Mouse (Mus musculus) layer of hippocampus, postnatal 36 days (tissue): ENCODE data around the gene Pcsk6. TPM values are rescaled to one million over a fixed set of nuclear protein-coding genes. Genes with fewer than 3 reads are reported as not detected.
A peak's percentile ranks its signal among the peaks of the same experiment; 100 is the strongest.
"Not testable (repeated sequence)": the region's sequence is repeated elsewhere in the genome, so short reads cannot be mapped to it uniquely, and the experiment has no call there.

Experiments used
- DNase-seq, 2 experiments: peaks; one replicate each; pipeline ENCODE4 v3.0.0; 2022
- total RNA-seq, 2 experiments: library from RNA; stranded (reverse); gene quantifications; 2 replicates each; pipeline ENCODE4 v1.2.3; 2021

Gene Pcsk6
- total RNA-seq, 2 experiments from 2014 or later, result 12.5 to 14.8 TPM

DNA sequence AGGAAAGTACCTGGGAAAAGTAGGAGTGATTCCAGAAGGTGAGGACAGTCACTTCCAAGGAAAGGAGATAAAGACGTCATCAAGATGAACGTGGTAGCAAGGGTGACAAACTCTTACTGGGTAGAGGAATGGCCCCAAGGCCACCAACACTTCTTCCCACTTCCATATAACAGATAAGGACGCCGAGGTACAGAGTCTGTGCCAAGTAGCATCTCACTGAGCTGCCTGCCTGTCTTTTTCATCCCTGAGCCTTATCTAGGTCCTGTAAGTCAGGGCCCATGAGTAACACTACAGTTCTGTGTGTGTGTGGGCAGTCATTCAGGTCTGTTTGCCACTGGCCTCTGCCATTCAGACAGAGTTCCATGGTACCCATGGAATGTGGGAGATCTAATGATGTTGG lies 23.4 kb downstream of the Pcsk6 start:
- DNase-seq, result no peak

- no peak for DNase-seq
Measured at GRCm38 (mm10) chr7:65885819-65886218, 24.3 kb downstream of the Pcsk6 start.

DNA sequence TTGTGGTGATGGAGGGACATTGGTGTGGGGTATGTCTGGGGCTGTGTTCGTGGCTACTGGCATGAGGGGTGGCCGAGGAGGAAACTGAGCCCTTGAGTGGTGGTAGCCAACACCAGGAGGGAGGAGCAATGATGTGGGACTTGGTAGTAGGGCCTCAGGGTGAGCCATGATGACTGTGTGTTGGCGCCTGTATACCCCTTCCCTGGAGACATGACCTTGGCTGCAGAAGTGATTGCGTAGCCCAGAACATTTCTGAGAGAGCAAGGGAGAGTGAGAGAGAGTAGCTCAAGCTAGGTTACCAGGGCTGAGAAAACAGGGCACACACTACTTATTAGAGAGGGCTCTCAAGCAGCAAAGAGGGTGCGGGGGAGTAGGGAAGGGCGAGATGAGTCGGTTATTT lies 30.3 kb downstream of the Pcsk6 start:
- no peak for DNase-seq

- DNase-seq, result no peak
Measured at GRCm38 (mm10) chr7:65892264-65892828, 30.8 kb downstream of the Pcsk6 start.

GRCm38 (mm10) chr7:65893546-65893945 lies 32.0 kb downstream of the Pcsk6 start:
- peak; percentile 33 to 47 for DNase-seq

DNA sequence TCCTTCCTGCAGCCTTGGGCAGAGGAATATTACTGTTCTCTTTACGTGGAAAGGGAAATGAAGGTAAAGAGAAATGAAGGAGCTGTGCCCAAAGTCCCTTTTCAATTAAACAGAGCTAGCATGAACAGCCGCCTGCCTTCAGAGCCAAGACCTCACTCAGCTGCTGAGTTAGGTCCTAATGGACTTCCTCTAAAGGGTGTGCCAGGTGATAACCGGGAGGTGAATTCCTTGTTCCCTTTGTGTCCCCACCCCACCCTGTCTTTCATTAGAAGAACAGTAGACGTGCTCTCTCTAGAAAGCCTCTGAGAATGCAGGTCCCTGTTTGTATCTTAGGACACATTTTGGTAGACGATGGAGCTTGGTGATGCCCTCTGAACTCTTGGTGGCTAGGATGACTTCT lies 33.7 kb downstream of the Pcsk6 start:
- no peak for DNase-seq

GRCm38 (mm10) chr7:65901231-65901630 lies 39.7 kb downstream of the Pcsk6 start:
- no peak for DNase-seq

DNA sequence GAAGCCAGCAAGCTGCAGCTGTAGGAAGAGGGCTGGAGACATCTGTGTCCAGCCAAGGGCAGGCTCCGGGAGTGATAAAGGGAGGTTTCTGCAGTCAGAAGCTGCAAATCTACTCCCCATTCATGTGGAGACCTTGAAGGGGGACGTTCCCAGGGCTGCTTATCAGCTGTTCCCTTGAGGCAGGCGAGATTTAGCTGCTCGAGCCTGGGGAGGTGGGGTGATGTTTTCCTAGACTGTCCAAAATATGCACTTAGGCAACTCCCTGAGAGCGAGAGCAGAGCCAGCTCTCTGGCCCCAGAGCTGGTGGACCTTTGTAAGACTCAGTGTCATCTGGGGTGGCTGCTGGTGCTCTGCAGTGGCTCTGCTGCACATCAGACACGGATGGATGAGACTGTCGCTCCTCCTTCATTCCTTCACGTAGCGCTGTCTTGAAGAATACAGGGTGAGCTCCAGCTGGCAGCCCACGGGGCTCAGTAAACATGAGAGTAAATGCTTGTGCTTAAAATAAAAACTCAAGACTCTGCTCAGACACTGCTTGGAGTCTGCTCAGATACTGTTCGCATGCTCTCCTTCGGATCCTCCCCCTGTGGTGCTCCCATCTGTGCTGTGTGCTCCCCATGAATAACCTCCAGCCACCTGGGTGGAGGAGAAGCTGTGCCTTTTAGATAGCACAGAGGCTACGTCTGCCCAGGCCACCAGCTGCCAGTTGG lies 41.1 kb downstream of the Pcsk6 start:
- peak; percentile 16 to 18 for DNase-seq

DNA sequence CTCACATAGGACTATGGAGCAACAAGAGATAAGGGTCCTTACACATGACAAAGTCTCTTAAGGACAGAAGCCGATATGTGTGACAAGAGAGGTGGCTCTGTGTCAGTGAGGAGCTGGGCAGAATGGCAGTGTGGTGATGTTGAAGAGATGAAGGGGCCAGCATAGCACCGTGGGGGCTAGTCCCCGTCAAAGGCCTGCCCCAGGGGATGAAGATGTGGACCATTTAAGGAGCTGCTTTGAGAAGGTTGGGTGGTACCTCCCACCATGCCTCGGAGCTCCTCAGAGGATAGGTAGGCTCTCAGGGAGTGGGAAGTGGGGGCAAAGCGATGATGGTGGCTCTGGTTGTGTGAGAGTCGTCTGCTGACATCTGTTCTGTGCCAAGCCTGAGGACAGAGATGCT lies 41.9 kb downstream of the Pcsk6 start:
- no peak for DNase-seq

DNA sequence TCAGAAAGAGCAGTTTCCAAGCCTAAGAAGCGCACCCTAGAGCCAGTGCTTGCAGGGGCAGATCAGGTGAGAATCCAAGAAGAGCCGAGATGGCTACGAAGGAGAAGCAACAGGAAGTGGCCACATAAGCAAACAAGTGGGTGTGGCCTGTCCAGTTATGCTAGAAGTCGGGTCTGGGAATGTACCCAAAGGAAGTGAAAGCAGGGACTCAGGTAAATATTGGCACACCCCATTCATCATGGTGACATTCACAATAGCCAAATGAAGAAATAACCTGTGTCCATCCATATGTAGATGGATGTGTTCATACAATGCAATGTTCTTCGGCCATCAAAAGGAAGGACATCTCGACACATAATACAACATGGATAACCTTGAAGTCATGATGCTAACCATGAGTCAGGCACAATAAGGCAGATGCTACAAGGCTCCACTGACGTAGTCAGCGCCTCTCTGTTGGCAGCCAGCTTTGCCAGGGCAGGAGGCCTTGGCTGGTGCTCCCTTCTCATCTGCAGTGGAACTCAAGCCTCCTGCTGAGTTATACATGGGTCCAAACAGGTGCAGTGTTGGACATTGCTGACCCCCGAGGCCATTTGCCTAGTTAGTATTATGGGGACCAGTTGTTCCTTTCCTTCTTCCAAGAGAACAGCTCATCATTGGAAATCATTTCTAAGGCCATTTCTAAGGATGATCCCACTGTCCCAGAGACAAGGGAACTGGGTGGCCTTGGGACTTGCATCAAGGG lies 45.2 kb downstream of the Pcsk6 start:
- no peak for DNase-seq

DNA sequence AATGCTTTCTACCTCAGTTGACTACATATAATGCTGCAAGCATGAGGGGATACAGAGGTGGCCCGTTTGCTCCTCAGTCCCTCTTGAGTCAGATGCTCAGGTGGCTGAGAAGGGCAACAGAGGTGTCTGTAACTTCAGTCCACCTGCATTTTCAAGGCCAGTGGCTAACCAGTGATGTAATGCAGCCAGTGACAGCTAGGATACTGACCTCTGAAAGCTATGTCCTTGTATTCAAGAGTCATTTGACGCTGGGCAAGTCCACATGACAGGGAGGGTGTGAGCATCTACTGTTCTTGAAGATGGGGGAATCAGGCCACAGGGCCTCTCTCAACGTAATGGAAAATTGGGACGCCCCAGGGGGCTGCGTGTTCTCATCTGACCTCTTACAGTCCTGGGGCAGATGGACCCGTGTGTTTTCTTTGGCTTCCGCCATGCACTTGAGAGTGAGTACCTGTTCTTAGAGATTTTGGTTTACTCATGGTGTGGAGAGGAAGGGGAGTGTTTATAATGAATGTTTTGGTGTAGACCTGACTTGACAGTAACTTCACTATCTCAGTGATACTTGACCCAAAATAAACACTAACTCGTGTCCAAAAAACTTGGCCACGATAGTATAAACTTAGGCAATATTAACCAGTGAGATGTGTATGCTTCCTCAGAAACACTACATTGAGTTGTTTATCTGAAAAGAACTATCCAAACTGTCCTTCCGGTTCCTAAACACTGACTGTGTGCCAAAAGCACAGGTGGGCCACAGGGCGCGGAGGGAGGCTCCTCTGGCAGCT lies 48.0 kb downstream of the Pcsk6 start:
- no peak for DNase-seq

DNA sequence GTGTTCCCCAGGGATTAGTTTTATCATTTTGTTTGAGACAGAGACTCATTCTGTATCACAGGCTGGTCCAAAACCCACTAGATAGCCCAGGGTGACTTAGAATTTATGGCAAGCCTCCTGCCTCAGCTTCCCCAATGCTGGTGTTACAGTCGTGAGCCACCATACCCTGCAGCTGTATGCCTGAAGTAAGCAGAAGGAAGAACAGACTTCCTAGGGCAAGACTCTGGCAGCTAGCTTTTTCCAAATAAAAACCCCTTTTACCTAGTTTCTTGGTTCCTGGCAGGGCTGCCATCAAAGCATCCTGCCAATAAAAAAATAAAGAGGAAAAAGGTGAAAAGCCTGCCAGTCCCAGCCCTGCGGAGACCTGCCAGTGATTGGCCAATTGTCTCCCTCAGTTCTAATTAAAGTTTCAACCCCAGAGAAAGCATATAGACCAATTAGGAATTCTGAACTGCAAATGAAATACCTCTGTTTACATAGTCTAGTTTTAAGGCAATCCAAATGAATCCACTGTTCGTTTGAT lies 51.6 kb downstream of the Pcsk6 start:
- no peak for DNase-seq

GRCm38 (mm10) chr7:65914761-65915301 lies 53.3 kb downstream of the Pcsk6 start:
- DNase-seq, result no peak

- DNase-seq, result no peak
Measured at GRCm38 (mm10) chr7:65915821-65916220, 54.3 kb downstream of the Pcsk6 start.

DNA sequence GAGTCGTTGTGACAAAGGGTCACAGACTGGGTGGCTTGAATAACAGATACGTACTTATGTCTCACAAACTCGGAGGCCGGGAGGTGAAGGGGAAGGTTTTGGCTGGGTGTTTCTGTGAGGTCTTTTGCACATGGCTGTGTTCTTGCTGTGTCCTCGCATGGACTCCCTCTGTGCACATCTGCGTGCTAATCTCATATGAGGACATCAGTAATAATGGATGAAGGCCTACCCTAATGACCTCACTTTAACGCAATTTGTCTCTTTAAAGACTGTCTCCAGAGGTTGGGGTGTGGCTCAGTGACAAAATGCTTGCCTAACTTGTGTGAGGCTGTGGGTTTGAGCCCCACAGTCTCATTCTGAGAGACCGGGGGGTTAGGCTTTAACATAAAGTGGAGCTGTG lies 55.0 kb downstream of the Pcsk6 start:
- no peak for DNase-seq

DNA sequence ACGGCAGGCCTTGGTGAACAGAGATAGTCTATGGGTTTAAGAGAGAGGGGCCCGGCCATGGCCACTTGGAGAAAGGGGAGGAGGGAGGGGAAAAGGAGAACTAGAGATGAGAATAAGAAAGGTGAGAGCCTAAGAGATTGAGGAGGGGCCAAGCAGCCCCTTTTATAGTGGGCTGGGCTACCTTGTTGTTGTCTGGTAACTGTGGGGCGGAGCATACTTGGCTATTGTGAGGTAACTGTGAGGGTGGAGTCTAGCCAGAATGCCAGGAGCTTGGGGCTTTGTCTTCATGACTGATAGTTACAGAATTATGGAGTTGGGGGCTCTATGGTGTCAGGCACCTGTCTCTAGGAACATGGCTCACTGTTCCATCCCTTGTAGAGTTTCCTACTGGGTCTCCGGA lies 56.9 kb downstream of the Pcsk6 start:
- no peak for DNase-seq

DNA sequence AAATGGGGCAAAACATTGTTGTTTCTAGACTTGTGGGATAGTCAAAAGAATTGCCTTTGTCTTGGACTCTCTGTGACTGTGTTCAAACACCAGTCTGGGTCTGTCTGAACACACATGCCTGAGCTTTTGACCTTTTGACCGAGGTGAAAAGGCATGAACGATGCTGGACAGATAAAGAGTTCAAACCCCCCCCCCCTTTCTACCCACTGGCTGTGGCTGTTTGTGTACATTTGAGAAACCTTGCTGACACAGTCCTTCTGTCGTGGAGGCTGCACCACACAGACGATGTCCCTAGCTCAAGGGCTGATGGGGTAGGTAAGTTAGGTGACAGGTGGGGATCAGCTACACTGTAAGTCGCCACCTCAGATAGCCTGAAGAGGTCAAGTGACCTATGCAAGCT lies 67.9 kb downstream of the Pcsk6 start:
- DNase-seq, result no peak

GRCm38 (mm10) chr7:65930478-65930877 lies 68.9 kb downstream of the Pcsk6 start:
- no peak for DNase-seq

DNA sequence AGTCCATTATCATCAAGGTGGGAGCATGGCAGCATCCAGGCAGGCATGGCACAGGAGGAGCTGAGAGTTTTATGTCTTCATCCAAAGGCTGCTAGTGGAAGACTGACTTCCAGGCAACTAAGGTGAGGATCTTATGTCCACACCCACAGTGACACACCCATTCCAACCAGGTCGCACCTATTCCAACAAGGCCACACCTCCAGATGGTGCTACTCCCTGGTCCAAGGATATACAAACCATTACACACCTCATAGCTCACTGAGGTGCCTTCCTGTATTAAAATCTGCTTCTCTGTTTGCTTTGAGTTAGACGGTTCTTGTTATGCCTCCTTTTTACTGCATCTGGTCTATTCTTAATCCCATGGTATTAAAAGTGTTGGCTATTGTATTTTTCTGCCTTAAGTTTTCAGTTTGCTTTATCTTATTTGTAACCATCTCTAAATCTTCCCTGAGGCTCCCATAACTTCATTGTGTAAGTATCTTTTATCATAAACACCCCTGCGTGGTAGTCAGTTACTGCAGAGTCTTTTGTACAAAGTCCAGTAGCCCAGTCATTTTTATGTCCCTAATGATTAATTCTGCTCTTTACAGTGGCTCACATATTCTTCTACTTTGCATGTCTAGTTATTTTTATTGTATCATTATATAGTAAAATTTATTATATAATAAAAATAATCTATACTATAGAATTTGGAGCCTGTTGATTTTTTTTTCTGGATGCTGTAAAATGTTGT lies 72.9 kb downstream of the Pcsk6 start:
- DNase-seq, result not testable (repeated sequence)

- no peak for DNase-seq
Measured at GRCm38 (mm10) chr7:65935211-65935610, 73.7 kb downstream of the Pcsk6 start.

GRCm38 (mm10) chr7:65940988-65941387 lies 79.5 kb downstream of the Pcsk6 start:
- no peak for DNase-seq
